Mouse (Mus musculus) liver, adult 2 months (tissue): ENCODE measurements around the gene Cemip2.

Experiments used
- CTCF ChIP-seq: fragments of 200-500 bp; IDR thresholded peaks from 2 replicates; pipeline ENCODE4 v1.5.1; 2011; ENCODE audit warnings: low read depth, low read length, control low read depth
- POLR2A ChIP-seq: fragments of 200-500 bp; IDR thresholded peaks from 2 replicates; pipeline ENCODE4 v1.6.1; 2011; ENCODE audit warnings: low read length, control low read depth; ENCODE audit not compliant: insufficient read depth; ENCODE audit errors: extremely low read depth

DNA sequence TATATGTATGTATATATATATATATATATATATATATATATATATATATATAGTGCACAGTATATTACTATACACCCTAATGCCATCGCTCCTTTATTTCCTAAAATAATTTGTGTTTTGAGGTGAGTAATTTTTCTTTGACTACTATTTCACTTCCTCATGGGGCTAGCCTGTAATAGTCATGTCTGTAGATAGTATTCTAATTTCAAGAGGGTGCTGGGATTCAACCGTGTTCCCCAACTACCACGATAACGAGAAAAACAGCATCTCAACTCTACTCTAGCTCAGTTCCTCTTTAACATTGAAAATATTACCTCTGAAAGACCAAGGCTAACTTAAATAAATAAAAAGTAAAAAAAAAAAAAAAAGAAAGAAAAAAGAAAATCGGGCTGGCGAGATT is 49.8 kb upstream of the Cemip2 start:
- TF ChIP-seq CTCF (no peak), POLR2A (no peak)
